Mouse (Mus musculus): ENCODE data around the gene Napsa.

- TF ChIP-seq CTCF (IDR thresholded peaks at IDR 0.05; ENCODE audit: borderline replicate concordance, insufficient read depth, low read depth, low read length), result peak; percentile 56; the same call in 1 of the 2 replicates
- no peak for TF ChIP-seq POLR2A (IDR thresholded peaks at IDR 0.05; ENCODE audit: borderline replicate concordance, insufficient read depth, low read length)
Observed at GRCm38 (mm10) chr7:44633407-44633806, 61.2 kb downstream of the Napsa start.

Data from cerebellum, adult 2 months (tissue).